Mouse (Mus musculus) olfactory bulb, adult 2 months (tissue): ENCODE data around the gene Phf2.

Experiments
- CTCF ChIP-seq: fragments of 200-500 bp; IDR thresholded peaks from 2 replicates; pipeline ENCODE4 v1.5.1; 2012; ENCODE audit warnings: low read depth, mild to moderate bottlenecking, low read length, moderate library complexity; ENCODE audit not compliant: insufficient read depth
- POLR2A ChIP-seq: fragments of 200-500 bp; IDR thresholded peaks from 2 replicates; pipeline ENCODE4 v1.6.1; 2012; ENCODE audit warnings: mild to moderate bottlenecking, low read depth, low read length, moderate library complexity; ENCODE audit not compliant: insufficient read depth

DNA sequence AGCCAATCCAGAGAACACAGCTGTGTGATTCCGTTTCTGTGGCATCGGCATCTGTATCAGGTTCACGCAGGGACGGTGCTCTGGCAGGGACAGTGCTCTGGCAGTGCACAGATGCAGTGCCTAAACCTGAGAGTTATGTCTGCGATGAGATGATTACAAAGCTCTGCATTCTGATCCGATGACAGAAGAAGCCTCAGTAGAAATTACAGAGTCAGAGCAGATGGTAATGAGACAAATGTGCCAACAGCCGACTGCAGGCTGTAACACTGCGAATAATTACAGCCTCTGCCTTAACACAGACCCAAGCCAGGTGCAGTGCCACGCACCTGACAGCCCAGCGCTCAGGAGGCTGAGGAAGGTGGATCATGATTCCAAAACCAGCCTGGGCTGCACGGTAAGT, 102.8 kb downstream of the Phf2 start:
- TF ChIP-seq POLR2A (no peak), CTCF (no peak)
